Mouse (Mus musculus) liver, embryonic 14.5 days (tissue): ENCODE data around the gene Olfr548-ps1. TPM values are rescaled to one million over a fixed set of nuclear protein-coding genes. Genes with fewer than 3 reads are reported as not detected.

Source experiments
- ATAC-seq: fragments of 200-750 bp; cut with Nextera tagmentation; 2 replicates; pipeline ENCODE4 v1.8.0; 2017; ENCODE audit warnings: moderate number of reproducible peaks, mild to moderate bottlenecking, moderate library complexity; ENCODE audit not compliant: insufficient read depth
- DNase-seq, 3 experiments: peaks; one replicate each; pipeline ENCODE4 v3.0.0-alpha.2; 2012 to 2013; ENCODE audit warnings: low read depth in 3 of 3, low spot score in 3 of 3
- H3K27ac ChIP-seq: fragments of 300-500 bp; sonication (generic); 2 replicates; pipeline ENCODE4 v1.5.1; 2014; ENCODE audit warnings: moderate library complexity, mild to moderate bottlenecking, control low read depth, inconsistent platforms
- H3K27me3 ChIP-seq: fragments of 300-500 bp; sonication (generic); 2 replicates; pipeline ENCODE4 v1.6.1; 2014; ENCODE audit warnings: mild to moderate bottlenecking, low read length, moderate library complexity; ENCODE audit not compliant: control insufficient read depth, insufficient read depth
- H3K36me3 ChIP-seq: fragments of 300-500 bp; sonication (generic); replicated peaks from 2 replicates; pipeline ENCODE4 v1.6.1; 2014; ENCODE audit warnings: low read depth; ENCODE audit not compliant: control insufficient read depth, insufficient read depth
- H3K4me1 ChIP-seq, 2 experiments: fragments of 200-500 bp in 1 of 2; fragments of 300-500 bp in 1 of 2; sonication (generic) in 1 of 2; replicated peaks; 2 replicates each; pipeline ENCODE4 v1.6.1; 2012 to 2014; ENCODE audit warnings: antibody characterized with exemption in 1 of 2, inconsistent platforms in 1 of 2, low read length in 1 of 2; ENCODE audit not compliant: control insufficient read depth in 2 of 2, insufficient read depth in 2 of 2
- H3K4me2 ChIP-seq: fragments of 300-500 bp; sonication (generic); 2 replicates; pipeline ENCODE4 v1.6.1; 2014; ENCODE audit warnings: low read depth, mild to moderate bottlenecking, control low read depth, moderate library complexity
- H3K4me3 ChIP-seq, 2 experiments: fragments of 200-500 bp in 1 of 2; fragments of 300-500 bp in 1 of 2; sonication (generic) in 1 of 2; 2 replicates each; pipeline ENCODE4 v1.5.1; 2012 to 2014; ENCODE audit warnings: low read depth in 2 of 2, low read length in 2 of 2, mild to moderate bottlenecking in 2 of 2, control low read depth in 1 of 2, inconsistent platforms in 1 of 2, moderate library complexity in 1 of 2; ENCODE audit not compliant: insufficient read depth in 1 of 2
- H3K9ac ChIP-seq: fragments of 300-500 bp; sonication (generic); replicated peaks from 2 replicates; pipeline ENCODE4 v1.6.1; 2014; ENCODE audit warnings: mild to moderate bottlenecking, control low read depth, moderate library complexity
- H3K9me3 ChIP-seq: fragments of 300-500 bp; sonication (generic); 2 replicates; pipeline ENCODE4 v1.6.1; 2016; ENCODE audit warnings: low read length, mixed read lengths; ENCODE audit not compliant: control insufficient read depth
- CTCF ChIP-seq: IDR thresholded peaks from 2 replicates; pipeline ENCODE4 v1.5.1; 2016; ENCODE audit warnings: antibody characterized with exemption, low read depth, control low read depth
- EP300 ChIP-seq: IDR thresholded peaks from 2 replicates; pipeline ENCODE4 v1.6.1; 2016; ENCODE audit warnings: antibody characterized with exemption, low read depth
- WGBS: fragments of 180-500 bp; shearing (Covaris S2); extraction: QIAGEN DNeasy Blood & Tissue Kit; methylation state at CpG from one replicate; pipeline ENCODE4 v1.1.7; 2014; ENCODE audit not compliant: insufficient replicate concordance; 5-methylcytosine and 5-hydroxymethylcytosine counted together
- polyA plus RNA-seq, 2 experiments: library from polyadenylated mRNA; depleted of rRNA in 1 of 2; stranded (reverse) in 1 of 2; unstranded in 1 of 2; fragments of >200 nt; fragmentation: Nextera tagmentation in 1 of 2; extraction: Ambion mirVana in 1 of 2; gene quantifications; 2 replicates each; pipeline versions ENCODE4 v1.2.1 to v1.2.3; 2012 to 2014

The Olfr548-ps1 gene
- polyA plus RNA-seq, 2 experiments, result not detected

- TF ChIP-seq EP300, result no peak
- no peak for TF ChIP-seq CTCF
- Histone ChIP-seq H3K9me3 (no peaks in the 10 kb centered on the region), H3K4me1 (no peaks in the 10 kb centered on the region), H3K9ac (no peak overlapping the region), H3K36me3 (no peaks in the 10 kb centered on the region), H3K4me3 (no peak overlapping the region), H3K27ac (no peak overlapping the region), H3K27me3 (no peaks in the 10 kb centered on the region; the same call in 1 of the 2 replicates), H3K4me2 (no peak overlapping the region)
- DNase-seq (no peak), ATAC-seq (no peak)
- WGBS, result 77% methylated on average over 9 of the region's 9 CpGs
These were observed 32.6 kb upstream of the Olfr548-ps1 start for GRCm38 (mm10) chr7:102508066-102508465.

DNA sequence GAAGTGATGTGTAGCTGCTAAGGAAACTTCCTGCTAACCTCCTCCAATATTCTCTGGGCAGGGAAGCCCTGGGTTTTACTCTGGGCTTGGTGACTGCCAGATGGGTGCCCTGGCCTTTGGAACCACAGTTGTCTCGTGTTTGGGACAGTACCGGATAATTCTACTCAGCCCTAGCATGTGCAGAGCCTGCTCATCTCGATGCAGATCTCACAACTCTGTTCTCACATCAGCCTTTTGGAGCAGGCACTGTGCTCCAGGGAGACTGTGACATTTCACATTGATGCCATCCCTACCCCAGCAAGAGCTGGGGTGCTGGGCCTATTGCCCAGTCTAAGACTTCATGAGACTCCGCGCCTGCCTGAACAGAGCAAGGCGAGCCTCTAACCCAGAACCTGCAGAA, 32.0 kb upstream of the Olfr548-ps1 start:
- 70% methylated on average over 6 of the region's 6 CpGs for whole genome bisulfite sequencing

DNA sequence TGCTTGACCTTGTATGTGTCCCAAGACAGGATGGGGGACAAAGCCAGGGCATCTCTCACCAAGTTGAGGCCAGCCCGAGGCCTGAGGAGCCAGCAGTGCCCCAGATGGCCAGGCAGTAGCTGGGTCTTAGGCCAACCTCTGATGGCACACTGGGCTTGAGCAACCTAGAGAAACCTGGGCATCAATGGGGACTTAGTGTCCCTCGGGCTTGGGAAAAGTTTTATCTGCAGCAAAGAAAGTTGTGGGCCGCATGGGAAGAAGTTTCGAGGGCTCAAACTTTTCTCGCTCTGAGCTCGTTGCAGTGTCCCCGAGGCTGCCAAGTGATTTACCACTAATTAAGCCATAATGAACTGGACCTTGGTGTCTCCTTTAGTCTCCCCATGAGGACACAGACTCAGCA, 31.0 kb upstream of the Olfr548-ps1 start:
- H3K4me2 ChIP-seq, result no peak overlapping the region
- no peaks in the 10 kb centered on the region; the same call in 1 of the 2 replicates for H3K27me3 ChIP-seq
- H3K4me1 ChIP-seq, result peaks cover 0 to 4% of the 10 kb centered on the region in 2 experiments; a peak in 1 of 4 replicates
- no peaks in the 10 kb centered on the region for H3K36me3 ChIP-seq
- no peak for TF ChIP-seq CTCF
- TF ChIP-seq EP300, result no peak
- ATAC-seq, result no peak
- no peak overlapping the region for H3K27ac ChIP-seq
- WGBS, result 59% methylated on average over 7 of the region's 7 CpGs
- DNase-seq, result no peak
- H3K9me3 ChIP-seq, result no peaks in the 10 kb centered on the region
- no peak overlapping the region for H3K9ac ChIP-seq
- no peak overlapping the region for H3K4me3 ChIP-seq

More for the DNA sequence above, 32.0 kb upstream of the Olfr548-ps1 start:
- no peaks in the 10 kb centered on the region; the same call in 1 of the 2 replicates for H3K27me3 ChIP-seq
- H3K9ac ChIP-seq, result no peak overlapping the region
- H3K4me1 ChIP-seq, result peaks cover 0 to 2% of the 10 kb centered on the region in 2 experiments; a peak in 1 of 4 replicates
- H3K9me3 ChIP-seq, result no peaks in the 10 kb centered on the region
- no peak overlapping the region for H3K4me2 ChIP-seq
- no peak for ATAC-seq
- H3K27ac ChIP-seq, result no peak overlapping the region
- DNase-seq, result no peak
- no peaks in the 10 kb centered on the region for H3K36me3 ChIP-seq
- TF ChIP-seq EP300 (no peak), CTCF (no peak)
- H3K4me3 ChIP-seq, result no peak overlapping the region

DNA sequence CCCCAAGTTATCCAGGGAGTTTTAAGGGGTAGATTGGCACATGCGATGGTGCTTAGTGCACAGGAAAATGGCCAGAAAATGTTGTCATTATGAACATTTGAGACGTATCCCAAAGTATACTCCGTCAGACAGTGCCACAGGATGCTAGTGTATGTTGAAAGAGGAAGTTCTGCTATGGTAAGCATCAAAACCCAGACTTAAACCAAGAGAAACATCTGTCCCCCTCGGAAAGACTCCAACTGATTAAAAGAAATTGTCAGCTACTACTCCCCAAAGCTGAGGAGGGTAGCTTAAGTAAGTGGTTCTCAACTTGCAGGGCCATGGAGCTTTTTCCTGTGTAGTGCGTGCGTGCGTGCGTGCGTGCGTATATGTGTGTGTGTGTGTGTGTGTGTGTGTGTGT, 28.8 kb upstream of the Olfr548-ps1 start:
- H3K27ac ChIP-seq, result no peak overlapping the region
- H3K27me3 ChIP-seq, result no peaks in the 10 kb centered on the region; the same call in 1 of the 2 replicates
- no peak overlapping the region for H3K4me2 ChIP-seq
- H3K9me3 ChIP-seq, result no peaks in the 10 kb centered on the region
- TF ChIP-seq CTCF, result no peak
- H3K4me3 ChIP-seq, result no peak overlapping the region
- peaks cover 0 to 4% of the 10 kb centered on the region in 2 experiments; a peak in 1 of 4 replicates for H3K4me1 ChIP-seq
- WGBS, result 59% methylated on average over 10 of the region's 10 CpGs
- no peak overlapping the region for H3K9ac ChIP-seq
- H3K36me3 ChIP-seq, result no peaks in the 10 kb centered on the region
- no peak for ATAC-seq
- DNase-seq, result no peak

DNA sequence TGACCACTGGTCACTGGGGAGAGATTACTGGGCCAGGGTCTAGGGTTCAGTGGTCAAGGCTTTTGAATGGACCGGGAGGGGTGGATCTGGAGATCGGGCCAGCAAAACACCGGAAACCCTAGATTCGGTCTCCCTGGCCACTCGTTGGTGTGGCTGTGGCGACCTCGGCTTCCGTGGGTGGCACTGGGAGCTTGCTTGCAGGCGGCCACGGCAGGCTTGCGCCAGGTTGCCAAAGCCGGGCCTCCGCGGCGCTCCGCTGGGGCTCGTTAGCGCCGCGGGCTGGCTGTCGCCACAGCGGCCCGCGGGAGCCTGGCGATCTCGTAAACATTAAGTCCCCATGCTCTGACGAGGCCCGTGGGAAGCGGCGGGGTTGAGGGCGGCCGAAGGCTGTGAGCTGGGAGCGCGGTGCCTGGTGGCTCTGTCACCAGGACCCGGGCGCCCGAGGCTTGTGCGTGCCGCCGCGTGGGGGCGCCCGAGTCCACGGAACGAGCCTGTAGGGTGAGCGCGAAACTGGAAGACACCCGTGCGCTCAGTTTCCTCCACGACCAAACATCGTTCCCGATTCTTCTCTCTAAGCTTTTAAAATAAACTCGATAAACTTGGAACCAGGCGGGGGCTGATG, 27.8 kb upstream of the Olfr548-ps1 start:
- ATAC-seq, result peak; percentile 77
- WGBS, result 2% methylated on average over 54 of the region's 54 CpGs
- Histone ChIP-seq H3K36me3 (no peaks in the 10 kb centered on the region), H3K27ac (no peak overlapping the region), H3K9me3 (no peaks in the 10 kb centered on the region), H3K27me3 (no peaks in the 10 kb centered on the region; the same call in 1 of the 2 replicates), H3K4me1 (peaks cover 0 to 4% of the 10 kb centered on the region in 2 experiments; a peak in 1 of 4 replicates), H3K4me2 (peak overlapping the region; percentile 69), H3K9ac (peak overlapping the region; percentile 23), H3K4me3 (peak overlapping the region; percentile 20 to 44; a peak in 3 of 4 replicates)
- DNase-seq, result peak; percentile 22 to 33 (median 30)
- TF ChIP-seq EP300, result no peak
- peak; percentile 80 for TF ChIP-seq CTCF
